Mouse (Mus musculus) midbrain, embryonic 11.5 days (tissue): ENCODE data around the gene Serpina3a. TPM values are rescaled to one million over a fixed set of nuclear protein-coding genes. Genes with fewer than 3 reads are reported as not detected.

ENCODE experiments used
- ATAC-seq: fragments of 200-750 bp; cut with Nextera tagmentation; 2 replicates; pipeline ENCODE4 v1.8.0; 2017; ENCODE audit warnings: moderate TSS enrichment, moderate library complexity; ENCODE audit not compliant: low FRiP score
- DNase-seq: peaks from one replicate; pipeline ENCODE4 v3.0.0; 2015; ENCODE audit warnings: low spot score; ENCODE audit errors: missing footprints
- H3K27ac ChIP-seq: fragments of 300-500 bp; sonication (generic); 2 replicates; pipeline ENCODE4 v1.5.1; 2014; ENCODE audit warnings: low read depth, low read length
- H3K27me3 ChIP-seq: fragments of 300-500 bp; sonication (generic); 2 replicates; pipeline ENCODE4 v1.6.1; 2014; ENCODE audit warnings: mild to moderate bottlenecking, low read length, moderate library complexity, mixed read lengths; ENCODE audit not compliant: control insufficient read depth, insufficient read depth
- H3K36me3 ChIP-seq: fragments of 300-500 bp; sonication (generic); 2 replicates; pipeline ENCODE4 v1.6.1; 2014; ENCODE audit warnings: mild to moderate bottlenecking, low read length, moderate library complexity, mixed read lengths; ENCODE audit not compliant: control insufficient read depth, insufficient read depth
- H3K4me1 ChIP-seq: fragments of 300-500 bp; sonication (generic); 2 replicates; pipeline ENCODE4 v1.6.1; 2014; ENCODE audit warnings: low read length; ENCODE audit not compliant: control insufficient read depth, insufficient read depth
- H3K4me2 ChIP-seq: fragments of 300-500 bp; sonication (generic); 2 replicates; pipeline ENCODE4 v1.6.1; 2014; ENCODE audit warnings: mild to moderate bottlenecking, moderate library complexity
- H3K4me3 ChIP-seq: fragments of 300-500 bp; sonication (generic); 2 replicates; pipeline ENCODE4 v1.5.1; 2014; ENCODE audit warnings: low read depth, low read length
- H3K9ac ChIP-seq: fragments of 300-500 bp; sonication (generic); 2 replicates; pipeline ENCODE4 v1.6.1; 2014; ENCODE audit warnings: low read length
- H3K9me3 ChIP-seq: fragments of 300-500 bp; sonication (generic); 2 replicates; pipeline ENCODE4 v1.6.1; 2016; ENCODE audit warnings: low read length; ENCODE audit not compliant: control insufficient read depth
- WGBS: fragments of 180-500 bp; shearing (Covaris S2); extraction: QIAGEN DNeasy Blood & Tissue Kit; methylation state at CpG from one replicate; pipeline ENCODE4 v1.1.7; 2014; 5-methylcytosine and 5-hydroxymethylcytosine counted together
- polyA plus RNA-seq: library from polyadenylated mRNA; unstranded; fragments of >200 nt; fragmentation: Nextera tagmentation; extraction: Ambion mirVana; gene quantifications from 2 replicates; pipeline ENCODE4 v1.2.1, GENCODE M21; 2014

The Serpina3a gene
- polyA plus RNA-seq, 1 experiment from 2014 or later: not detected

DNA sequence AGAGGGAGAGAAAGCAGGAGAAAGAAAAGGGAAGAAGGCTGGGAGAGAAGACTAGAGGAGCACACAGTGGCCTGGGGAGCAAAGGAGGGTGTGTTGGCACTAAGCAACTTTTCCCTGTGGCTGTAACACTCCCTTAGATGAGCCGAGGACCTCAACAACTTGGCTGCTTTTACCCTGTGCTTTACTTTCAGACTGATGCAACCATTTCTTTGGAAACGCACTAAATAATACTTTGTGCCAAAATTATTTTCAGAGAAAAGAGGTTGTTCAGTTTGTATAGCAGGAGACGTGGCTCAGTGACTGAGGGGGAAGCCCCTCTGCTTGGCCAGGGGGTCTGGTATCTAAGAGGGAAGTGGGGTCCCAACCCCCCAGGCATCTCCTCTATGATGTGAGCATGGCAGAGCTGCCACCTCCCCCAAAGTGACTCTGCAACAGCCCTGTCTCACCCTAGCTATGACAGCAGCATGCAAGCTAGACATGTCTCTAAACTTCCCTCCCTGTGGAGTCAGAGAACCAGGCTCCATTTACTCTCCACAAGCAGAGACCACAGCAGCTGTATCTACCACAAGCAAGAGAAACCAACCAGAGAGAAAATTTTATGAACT lies 40.6 kb downstream of the Serpina3a start:
- no peak overlapping the region for H3K4me3 ChIP-seq
- H3K27me3 ChIP-seq: no peaks in the 10 kb centered on the region
- DNase-seq: no peak
- no peak for ATAC-seq
- 87% methylated on average over 3 of the region's 3 CpGs for WGBS
- no peak overlapping the region for H3K27ac ChIP-seq
- H3K9me3 ChIP-seq: no peaks in the 10 kb centered on the region
- no peak overlapping the region for H3K9ac ChIP-seq
- no peaks in the 10 kb centered on the region for H3K4me1 ChIP-seq
- H3K36me3 ChIP-seq: no peaks in the 10 kb centered on the region
- H3K4me2 ChIP-seq: no peak overlapping the region

DNA sequence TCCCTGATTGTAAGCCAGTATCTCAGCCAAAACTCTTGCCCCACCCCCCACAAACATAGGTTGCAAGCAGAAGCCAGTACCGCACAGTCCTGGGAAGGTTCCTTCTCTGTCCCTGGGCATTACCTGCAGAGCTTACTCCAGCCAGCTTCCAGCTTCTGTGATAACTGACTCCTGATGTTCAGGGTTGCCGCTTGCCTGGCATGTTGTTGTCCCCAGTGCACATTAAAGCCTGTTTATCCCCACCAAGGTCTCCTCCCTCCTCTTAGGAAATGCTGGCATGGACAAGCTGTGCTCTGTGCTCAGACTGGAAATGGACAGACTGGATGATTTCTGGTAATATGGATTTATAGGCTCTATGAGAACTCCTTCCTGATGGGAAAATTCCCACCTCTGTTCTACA lies 41.1 kb downstream of the Serpina3a start, which contains the start of gene Serpina3c:
Serpina3c (minus strand) TSS at position 215 of the 400 bp plus-strand sequence.
- no peak within 1 kb of the TSS for H3K4me3 ChIP-seq
- no peaks in the 10 kb centered on the region for H3K27me3 ChIP-seq
- no peak within 1 kb of the TSS for H3K4me2 ChIP-seq
- H3K27ac ChIP-seq: no peak within 1 kb of the TSS
- no peak for DNase-seq
- no peak for ATAC-seq
- WGBS: 86% methylated on average over 2 of the region's 2 CpGs
- no peaks in the 10 kb centered on the region for H3K36me3 ChIP-seq
- H3K9ac ChIP-seq: no peak within 1 kb of the TSS
- H3K4me1 ChIP-seq: no peaks in the 10 kb centered on the region
- no peaks in the 10 kb centered on the region for H3K9me3 ChIP-seq

Other genes starting within 250 kb of the Serpina3a start
- gene Serpina1a, start 249.2 kb upstream of the Serpina3a start, polyA plus RNA-seq: not detected in 2 replicates
- not detected in 2 replicates for gene Serpina1c, start 207.8 kb upstream of the Serpina3a start, polyA plus RNA-seq
- not detected in 2 replicates for gene Serpina1e, start 153.7 kb upstream of the Serpina3a start, polyA plus RNA-seq
- gene Serpina11, start 122.8 kb upstream of the Serpina3a start, polyA plus RNA-seq: not detected in 2 replicates
- not detected in 2 replicates for gene Serpina9, start 99.0 kb upstream of the Serpina3a start, polyA plus RNA-seq
- not detected in 2 replicates for gene Serpina12, start 68.3 kb upstream of the Serpina3a start, polyA plus RNA-seq
- gene Serpina5, start 11.6 kb upstream of the Serpina3a start, polyA plus RNA-seq: not detected in 2 replicates
- gene Serpina3b, start 15.3 kb downstream of the Serpina3a start, polyA plus RNA-seq: not detected in 2 replicates
- gene Serpina3c, start 41.1 kb downstream of the Serpina3a start, polyA plus RNA-seq: not detected in 2 replicates
- gene Serpina3f, start 101.8 kb downstream of the Serpina3a start, polyA plus RNA-seq: 0.40 and 0.55 TPM in 2 replicates
- gene Serpina3g, start 123.5 kb downstream of the Serpina3a start, polyA plus RNA-seq: 0.26 and 0.44 TPM in 2 replicates
- 0.14 TPM in 1 of 2 replicates, not detected in the other for gene Serpina3i, start 150.4 kb downstream of the Serpina3a start, polyA plus RNA-seq
- not detected in 2 replicates for gene Serpina3j, start 201.8 kb downstream of the Serpina3a start, polyA plus RNA-seq
- gene Serpina3k, start 225.8 kb downstream of the Serpina3a start, polyA plus RNA-seq: not detected in 2 replicates
- gene Serpina3m, start 225.8 kb downstream of the Serpina3a start, polyA plus RNA-seq: not detected in 2 replicates